Mouse (Mus musculus) cerebellum, adult 11-12 months (tissue): Measurements from ENCODE around the gene Gpr33.

Experiments used
- DNase-seq: peaks from one replicate; pipeline ENCODE4 v3.0.0; 2022

Gpr33 gene

GRCm38 (mm10) chr12:51983625-51984024, 44.2 kb downstream of the Gpr33 start:
- no peak for DNase-seq

DNA sequence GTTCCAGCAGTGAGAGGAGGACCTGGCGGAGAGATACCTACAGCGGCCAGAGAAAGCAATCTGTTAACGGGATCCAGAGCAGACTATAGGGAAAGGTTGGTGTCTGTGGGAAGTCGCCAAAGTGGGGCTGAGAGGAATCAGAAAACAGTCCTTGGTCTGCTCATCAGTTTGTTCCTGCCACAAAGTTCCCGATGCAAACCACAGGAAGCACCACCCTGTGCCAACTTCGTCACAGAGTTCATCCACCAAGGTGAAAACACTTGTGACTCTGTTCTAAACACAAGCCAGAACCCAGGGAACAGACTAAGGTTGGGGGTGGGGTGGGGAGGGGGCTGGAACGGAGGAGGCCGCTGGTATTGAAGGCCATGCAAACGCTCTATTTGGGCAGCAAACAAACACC, 51.3 kb downstream of the Gpr33 start:
- DNase-seq: no peak

DNA sequence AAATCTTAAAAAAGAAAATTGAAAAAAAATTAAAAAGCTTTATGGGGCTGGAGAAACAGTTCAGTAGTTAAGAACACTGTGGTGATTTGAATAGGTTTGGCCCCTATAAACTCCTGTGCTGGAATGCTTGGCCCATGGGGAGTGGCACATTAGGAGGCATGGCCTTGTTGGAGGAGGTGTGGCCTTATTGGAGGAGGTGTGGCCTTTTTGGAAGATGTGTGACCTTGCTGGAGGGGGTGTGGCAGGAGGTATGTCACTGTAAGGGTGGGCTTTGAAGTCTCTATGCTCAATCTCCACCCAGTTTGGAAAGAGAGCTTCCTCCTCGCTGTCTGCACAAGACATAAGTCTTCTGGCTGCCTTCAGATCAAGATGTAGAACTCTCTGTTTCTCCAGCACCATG, 53.5 kb downstream of the Gpr33 start:
- no peak for DNase-seq
